Mouse (Mus musculus) frontal cortex, postnatal 10 days (tissue): ENCODE data around the gene Pam.
"Not testable (repeated sequence)": the region's sequence is repeated elsewhere in the genome, so short reads cannot be mapped to it uniquely, and the experiment has no call there.

ENCODE experiments used
- DNase-seq, 2 experiments: peaks; one replicate each; pipeline ENCODE4 v3.0.0; 2022; ENCODE audit warnings: low spot score in 2 of 2, mixed read lengths in 1 of 2

The Pam gene

DNA sequence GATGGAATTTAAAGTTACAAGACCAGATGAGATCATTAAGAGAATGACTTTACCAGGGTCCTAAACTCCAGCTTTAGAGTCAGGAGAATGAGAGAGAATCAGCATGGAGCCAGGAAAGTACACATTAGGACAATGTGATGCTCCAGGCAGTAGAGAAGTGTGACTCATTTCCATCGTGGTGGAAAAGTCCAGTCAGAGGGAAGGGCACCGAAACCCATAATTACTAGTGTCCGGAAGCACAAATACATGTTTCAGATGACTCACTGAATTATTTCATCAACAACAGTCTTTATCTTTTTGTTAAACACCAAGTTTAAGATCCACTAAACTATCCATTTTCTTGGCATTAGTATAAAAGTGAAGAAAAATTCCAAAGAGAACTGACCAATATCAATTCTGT lies 57.2 kb downstream of the Pam start:
- no peak for DNase-seq

DNA sequence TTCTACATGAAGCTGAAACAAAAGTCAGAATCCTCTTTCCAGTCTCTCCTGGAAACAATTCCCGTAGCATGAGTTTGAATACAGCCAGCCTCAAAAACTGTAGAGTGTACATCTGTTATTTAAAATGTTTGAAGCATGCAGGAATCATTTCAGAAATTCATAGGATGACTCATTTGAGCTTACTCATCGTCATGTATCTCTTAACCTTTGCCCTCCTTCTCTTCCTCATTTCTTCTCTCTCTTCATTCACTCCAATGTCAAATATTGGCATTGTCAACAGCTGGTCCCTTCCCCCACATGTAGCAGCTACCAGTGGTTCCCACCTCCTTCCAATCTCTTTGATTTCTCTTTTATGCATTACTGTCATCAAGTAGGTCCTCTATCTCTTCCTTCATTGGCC lies 59.7 kb downstream of the Pam start:
- no peak for DNase-seq

DNA sequence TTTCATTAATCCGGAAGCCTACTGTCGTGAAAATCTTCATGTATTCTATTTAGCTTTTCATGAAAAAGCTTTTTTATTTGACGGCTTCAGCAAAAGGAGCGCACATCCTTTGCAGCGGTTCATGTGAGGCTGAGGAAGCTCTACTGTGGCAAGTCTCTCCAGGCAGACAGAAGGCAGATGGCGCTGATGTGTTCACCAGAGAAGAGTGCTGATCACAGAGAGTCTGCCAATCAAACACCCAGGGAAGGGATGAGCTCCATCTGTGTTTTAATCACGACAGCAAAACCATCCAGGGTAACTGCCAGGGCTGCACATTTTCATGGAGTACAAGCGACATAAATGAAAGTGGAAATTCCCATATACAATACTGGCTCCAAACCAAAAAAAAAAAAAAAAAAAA lies 63.6 kb downstream of the Pam start:
- DNase-seq: peak; percentile 66 to 72

DNA sequence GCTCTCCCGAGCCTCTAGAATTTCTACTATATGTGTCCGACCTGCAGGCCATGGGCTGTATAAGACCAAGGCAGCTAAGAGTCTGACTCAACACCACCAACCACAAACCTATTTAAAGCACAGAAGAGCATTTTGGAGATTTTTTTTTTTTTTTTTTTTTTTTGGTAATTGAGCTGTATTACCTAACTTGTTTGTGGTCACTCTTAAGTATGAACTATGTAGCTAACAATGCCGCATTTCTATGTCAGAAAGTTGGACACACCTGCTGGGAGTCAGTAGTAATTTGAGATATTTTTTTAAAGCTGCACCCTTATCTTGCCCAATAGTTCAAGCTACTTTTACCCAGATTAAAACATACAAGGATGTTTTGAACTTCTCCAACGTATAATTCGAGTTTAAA lies 66.4 kb downstream of the Pam start:
- DNase-seq: no peak

DNA sequence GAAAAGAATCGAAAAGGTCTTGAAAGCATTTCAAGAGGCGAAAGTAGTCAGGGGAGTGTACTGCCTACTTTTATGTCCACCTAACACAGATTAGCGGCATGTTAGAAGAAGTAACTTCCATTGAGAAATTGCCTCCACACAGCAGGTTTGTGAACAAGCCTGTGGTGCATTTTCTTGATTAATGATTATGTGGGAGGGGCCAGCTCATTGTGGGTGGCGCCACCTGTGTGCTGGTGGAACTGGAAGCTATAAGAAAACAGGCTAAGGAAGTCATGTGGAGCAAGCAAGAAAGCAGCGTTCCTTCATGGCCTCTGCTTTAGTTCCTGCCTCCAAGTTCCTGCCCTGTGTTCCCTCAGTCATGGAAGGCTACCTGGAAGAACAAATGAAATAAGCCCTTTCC lies 67.0 kb downstream of the Pam start:
- DNase-seq: no peak

DNA sequence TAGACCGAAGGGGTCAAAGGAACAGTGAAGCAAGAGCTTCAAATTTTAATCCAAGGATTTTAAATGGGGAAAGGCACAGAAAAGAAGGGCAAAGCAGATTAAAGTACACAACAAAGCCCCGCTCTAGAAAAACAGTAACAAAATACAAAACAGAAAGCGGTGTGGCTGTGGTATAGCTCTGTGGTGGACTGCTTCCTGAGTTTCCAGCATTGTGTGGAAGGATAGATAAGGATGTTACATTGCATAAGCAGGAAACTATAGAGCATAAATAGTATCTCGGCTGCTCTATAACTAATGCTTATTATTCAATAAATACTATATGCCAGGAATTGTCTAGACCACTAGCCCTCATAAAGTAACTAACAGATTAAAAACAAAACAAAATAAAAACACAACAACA lies 67.5 kb downstream of the Pam start:
- DNase-seq: no peak

DNA sequence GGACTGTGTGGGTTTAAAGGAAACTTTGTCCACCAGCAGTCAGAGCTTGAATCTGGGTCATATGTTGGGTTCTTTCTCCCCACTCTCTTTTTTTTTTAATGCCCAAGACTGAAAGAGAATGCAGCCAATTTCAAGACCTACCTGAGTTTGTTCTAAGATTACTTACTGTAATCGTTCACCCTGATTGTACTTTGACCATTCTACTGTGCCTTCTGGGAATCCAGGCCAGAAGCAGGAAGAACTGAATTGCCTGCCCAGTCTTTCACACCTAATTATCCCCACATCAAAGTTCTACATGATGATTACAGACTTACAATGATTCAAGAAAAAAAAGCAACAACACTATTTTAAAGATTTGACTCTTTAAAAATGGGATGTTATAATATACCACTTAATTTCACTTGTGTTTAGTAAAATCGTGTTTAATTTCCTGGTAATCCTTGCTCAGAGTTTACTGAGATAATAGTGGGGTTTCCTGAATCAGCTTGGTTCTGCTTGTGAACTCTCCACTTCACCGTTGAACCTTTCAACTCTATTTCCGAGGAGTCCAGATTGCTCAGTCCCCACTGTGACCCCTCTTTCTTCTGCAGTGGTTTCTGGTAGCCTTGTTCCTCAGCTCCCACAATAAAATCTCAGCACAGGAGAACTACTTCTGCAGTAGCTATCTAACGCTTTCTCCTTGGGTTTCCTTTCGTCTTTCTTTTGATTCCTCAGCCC lies 69.4 kb downstream of the Pam start:
- DNase-seq: no peak

DNA sequence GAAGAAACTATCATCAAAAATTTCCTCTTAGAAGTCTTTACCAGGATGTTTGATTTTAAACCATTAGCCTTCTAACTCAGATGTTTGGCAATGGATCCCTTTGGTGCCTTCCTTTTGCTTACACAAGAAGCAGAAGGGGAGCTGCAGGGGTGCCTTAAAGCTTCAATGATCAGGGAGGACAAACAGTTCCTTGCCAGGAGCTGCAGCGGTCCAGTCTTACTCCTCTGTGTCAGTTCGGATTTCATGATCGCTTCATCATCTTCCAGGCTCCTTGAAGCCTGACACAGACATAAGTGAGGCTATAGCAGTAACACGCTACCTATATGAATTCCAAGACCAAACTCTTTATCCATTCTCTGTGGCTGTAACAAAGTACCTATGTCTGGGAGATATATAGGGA lies 71.6 kb downstream of the Pam start:
- no peak for DNase-seq

DNA sequence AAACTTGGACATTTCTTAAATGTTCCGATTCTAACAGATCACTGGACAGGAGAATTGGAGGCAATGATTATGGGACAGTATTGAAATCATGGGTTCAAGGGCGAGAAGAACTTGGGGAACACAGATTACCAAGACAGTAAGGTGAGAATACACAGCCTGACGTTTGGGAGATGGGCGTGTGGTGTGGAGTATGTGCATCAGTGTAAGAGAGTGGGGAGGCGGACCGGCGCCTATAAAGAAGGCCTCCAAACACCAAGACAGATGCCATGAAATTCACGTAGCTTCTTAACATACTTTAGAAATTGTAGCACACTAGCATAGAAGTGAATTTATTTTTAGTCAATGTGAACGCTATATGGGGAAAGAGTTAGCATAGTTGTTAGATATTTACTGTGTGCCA lies 76.5 kb downstream of the Pam start:
- no peak for DNase-seq

DNA sequence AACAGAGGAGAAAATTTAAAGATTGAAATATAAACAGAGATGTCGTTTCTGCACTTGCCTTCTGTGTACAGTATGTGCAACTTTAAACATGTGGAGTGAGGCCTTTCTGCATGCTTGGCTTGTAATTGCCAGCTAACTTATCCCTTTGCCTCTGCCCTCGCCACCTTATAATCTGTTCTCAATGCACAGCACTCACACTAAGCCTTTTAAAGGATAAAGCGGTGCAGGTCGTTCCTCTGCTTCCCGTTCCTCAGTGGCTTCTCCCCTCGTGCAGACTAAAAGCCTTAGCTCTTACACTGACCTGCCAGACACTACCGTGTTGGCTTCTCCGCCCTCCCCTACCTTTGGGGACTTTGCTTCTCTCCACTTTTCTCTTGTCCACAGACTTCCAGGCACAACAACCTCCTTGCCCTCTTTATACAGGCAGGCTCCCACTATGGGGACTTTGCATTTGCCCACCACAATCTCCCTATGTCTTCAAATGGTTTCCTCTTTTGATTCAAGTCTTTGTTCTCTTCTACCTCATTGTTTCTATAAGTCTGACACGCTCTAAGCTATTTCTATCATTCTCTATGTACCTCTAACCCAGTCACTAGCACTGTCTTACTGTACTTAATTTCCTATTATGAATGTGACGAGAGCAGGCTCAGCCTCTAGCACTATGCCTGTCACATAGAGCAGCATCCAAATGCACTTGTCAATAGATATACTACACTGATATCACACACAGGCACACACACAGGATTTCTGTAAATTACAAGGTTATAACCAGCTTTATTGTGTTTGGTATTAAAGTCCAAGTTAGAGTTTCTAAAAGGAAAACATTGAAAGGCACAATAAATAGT lies 79.2 kb downstream of the Pam start:
- no peak for DNase-seq

DNA sequence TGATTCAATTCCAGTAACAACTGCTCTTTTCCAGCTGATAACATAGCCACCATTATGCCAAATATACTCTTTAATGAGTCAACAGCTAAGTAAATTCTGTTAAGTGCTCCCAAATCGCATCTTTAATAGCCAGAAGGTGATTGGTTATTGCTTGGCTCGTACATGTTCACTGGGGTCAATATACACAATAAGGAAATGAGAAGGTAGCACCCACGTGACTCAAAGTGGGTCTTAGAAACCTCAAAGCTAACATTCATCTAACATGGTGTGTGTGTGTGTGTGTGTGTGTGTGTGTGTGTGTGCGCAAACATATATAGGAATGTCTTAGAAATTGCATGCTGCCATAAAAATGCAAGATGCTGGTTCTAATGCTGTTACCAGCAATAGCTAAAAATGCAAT lies 79.9 kb downstream of the Pam start:
- DNase-seq: no peak

DNA sequence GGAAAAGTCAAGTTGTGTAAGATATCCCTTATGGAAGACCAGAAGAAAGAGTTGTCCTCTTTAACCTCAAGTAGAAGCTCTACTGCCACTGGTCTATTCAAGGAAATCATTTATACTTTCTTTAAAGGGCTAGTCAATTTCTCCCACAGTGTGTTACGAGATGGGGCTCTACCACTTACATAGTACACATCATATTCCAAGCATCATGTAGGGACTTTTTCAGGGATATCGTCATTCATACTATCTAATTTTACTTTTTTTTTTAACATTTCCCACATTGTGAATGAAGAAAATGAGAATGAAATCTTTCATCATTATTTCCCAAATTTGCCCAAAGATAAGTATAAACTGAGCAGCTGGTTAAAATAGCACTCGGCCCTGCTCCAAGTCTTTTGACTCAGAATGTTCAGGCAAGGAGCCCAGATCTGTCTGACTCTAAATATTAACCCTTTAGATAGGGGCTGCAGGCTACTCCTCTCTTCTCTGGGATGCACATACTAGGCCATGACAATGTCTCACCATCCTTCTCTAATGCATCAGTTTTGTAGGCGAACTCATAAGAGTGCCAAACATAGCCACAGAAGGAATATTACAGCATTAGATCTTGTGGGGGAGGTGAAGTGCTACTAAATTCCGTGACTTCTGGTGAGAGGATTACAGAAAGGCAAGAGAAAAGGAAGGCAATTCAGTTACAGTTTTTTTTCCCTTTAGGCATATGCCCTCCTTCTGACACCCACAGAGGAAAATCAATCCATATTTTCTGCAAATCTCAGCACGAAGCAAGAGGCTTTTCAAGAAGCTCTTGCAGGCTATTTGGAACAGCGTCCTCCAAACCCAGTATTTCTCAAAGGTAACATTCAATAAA lies 92.7 kb downstream of the Pam start:
- DNase-seq: peak; percentile 29 to 57

DNA sequence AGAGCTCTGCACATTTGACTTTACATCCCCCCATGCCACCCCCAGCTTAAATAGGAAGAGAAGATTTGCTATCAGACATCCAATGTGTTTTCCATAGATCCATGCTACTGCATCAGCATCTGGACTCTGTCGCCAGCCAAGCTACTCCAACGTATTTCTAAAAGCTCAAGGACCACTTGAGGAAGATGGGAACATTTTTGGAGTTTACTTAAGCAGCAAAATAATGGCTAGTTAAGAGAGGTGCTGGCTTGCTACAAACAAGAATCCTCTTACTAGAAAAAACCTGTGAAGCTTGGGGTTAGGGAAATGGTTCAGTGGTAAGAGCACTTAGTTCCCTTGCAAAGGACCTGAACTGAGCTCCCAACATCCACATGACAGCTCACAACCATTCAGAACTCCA lies 96.0 kb downstream of the Pam start:
- DNase-seq: no peak

DNA sequence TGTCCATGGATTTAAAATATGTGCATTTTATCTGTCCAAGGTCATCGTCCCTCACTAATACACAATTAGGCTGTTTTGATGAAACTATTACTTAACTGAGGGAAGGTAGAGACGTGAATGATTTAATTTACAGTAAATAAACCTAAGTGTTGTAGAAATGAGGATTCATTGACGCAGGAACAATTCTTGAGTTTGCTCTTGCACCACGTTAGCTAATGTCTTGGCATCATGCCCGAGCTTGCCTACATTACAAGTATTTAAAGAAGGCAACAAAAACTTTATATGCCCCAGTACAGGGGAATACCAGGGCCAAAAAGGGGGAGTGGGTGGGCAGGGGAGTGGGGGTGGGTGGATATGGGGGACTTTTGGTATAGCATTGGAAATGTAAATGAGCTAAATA lies 96.5 kb downstream of the Pam start:
- not testable (repeated sequence) for DNase-seq

DNA sequence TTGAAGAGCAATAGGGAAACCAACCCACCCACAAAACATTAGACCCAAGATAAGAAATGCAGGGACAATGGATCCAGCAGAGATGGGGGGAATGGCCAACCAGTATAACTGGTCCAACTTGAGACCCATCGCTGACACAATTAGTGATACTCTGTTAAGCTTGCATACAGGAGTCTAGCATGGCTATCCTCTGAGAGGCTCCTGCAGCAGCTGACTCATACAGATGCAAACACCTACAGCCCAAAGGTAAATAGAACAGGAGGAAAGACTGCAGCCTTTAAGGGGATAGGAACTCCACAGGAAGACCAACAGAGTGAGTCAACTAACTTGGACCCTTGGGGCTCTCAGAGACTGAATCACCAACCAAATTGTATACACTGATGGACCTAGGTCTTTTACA lies 98.4 kb downstream of the Pam start:
- DNase-seq: no peak

DNA sequence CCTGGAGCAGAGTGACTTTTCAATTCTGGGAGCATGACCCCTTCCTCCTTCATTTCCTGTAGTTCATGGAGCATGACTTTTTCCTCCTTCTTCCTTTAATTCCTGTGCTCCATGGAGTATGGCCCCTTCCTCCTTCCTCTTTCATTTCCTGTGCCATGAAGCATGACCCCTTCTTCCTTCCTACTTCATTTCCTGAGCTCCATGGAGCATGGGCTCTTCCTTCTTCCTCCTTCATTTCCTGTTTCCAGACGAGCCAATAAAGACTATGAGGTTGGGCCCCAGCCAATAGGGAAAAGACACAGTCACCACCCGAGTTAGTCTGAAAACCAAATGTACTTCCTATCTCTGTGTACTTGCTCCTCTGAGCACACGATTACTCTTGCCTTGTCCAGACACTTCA lies 103.5 kb downstream of the Pam start:
- no peak for DNase-seq

DNA sequence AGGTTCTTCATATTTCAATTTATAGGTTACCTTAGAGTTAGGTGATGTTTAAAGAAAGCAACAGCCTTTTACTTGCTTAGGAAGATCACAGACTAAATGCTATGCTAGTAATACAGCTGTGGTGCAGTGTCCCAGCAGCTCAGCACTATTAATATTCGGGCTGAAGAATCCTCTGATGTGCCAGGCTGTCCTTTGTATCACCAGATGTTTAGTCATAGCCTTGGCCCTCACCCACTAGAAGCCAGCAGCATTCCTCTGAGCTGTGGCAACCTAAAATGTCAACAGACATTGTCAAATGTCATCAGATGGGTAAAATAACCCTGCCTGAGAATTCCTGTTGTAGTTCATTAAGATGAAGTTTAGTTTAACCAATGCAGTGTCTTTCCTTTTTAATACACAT lies 112.3 kb downstream of the Pam start:
- DNase-seq: no peak

DNA sequence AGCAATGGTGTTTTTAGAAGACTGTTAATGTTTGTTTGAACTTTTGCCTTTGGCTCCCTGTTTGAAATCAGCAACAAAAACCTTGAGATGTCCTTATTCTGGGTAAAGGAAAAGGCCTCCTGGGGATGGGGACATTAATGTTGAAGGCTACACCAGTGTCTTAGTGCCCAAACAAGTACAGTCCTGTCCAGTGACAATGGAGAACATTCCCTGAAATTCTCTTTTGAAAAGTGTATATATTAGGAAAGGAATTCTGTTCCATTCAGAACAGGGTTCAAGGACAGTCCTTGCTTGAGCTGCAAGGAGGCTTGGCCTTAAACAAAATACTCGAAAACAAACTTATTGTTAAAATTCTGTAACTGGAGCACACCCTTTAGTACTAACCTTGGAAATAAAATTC lies 116.0 kb downstream of the Pam start:
- no peak for DNase-seq

DNA sequence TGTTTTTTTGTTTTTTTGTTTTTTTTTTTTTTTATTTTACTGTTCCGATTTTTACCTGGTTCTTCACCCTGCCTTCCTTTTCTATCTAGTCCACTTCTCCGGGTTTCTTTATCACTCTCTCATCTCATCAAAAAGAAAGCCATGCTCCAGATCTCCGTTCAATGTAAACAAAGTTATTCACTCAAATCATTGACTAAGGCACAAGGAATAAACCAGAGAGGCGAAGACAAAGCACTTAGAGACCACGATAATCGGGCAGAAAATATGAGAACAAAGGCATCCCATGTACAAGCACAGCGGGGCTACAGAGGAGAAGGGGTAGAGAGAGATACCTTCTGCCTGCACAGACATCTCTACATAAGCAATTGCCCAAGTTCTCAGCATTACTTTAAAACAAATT lies 117.9 kb downstream of the Pam start:
- DNase-seq: no peak

DNA sequence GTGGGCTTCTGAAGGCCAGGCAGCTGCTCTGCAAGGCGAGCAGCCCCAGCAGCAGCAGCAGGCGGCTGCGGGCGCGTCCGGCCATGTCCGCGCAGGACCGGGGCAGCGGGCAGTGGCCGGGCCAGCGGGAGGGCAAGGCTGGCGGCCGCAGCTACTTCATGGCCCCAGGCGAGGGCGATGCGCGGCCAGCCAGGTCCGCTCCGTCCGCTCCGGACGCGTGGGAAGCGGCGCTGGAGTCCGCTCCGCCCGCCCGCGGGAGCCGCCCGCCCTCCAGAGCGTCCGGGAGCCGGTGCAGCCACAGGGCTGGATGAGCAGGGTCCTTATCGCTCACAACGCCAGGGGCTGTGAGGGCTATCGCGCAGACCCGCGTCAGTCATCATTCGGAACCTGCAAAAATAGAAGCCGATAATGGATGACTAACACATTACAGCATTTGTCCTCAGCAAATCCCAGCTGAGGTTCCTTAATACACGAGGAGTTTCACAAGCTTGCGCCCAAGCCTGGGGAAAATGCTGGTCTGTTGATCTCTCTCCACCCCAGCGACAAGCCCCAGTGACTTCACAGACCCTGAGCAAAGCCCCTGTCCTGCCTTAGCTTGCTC lies 118.5 kb downstream of the Pam start:
- DNase-seq: peak; percentile 33 to 65

DNA sequence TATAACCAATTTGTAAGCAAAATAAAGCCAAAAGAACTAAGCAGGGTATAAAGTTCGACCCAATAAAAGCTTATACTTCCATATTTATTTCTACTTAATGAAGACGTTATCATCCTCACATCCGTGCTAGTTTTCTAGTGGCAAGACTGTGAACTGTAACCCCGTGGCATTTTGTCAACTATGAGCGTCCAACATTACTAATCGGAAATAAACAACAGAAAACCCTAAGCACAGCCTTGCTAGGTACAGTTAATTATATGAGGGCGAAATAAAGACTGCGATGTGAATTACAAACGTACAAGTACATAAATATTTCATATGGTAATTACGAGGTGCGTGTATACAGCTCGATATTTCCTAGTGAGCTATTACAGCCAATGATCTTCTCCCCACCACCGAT lies 119.4 kb downstream of the Pam start:
- no peak for DNase-seq

DNA sequence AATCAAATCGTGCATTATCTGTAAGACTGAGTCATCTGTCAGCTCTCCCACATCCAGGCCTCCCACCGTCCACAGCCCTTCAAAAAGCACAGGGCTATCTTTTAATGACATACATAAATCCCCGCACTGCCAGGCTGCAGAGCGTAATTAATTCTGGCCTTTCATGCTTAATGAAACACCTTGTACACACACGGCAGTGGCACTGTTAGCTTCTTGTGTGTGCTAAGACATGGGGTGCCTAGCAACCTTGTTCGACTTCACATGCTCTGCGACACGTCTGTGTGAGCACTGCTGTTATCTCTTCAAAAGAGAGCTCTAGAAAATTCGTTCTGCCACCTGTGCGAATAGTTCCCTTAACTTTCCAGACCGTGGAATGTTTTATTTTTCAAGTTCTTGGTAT lies 120.5 kb downstream of the Pam start:
- DNase-seq: no peak
